Mouse (Mus musculus) small intestine, adult 2 months (tissue): ENCODE data around the gene Cdc73. TPM values are rescaled to one million over a fixed set of nuclear protein-coding genes. Genes with fewer than 3 reads are reported as not detected.
"Not testable (repeated sequence)": the region's sequence is repeated elsewhere in the genome, so short reads cannot be mapped to it uniquely, and the experiment has no call there.

Experiments
- H3K27ac ChIP-seq: fragments of 200-500 bp; 2 replicates; pipeline ENCODE4 v1.5.1; 2012; ENCODE audit warnings: low read depth, low read length, control low read depth, inconsistent platforms; ENCODE audit not compliant: insufficient read depth
- H3K27me3 ChIP-seq: fragments of 200-500 bp; 2 replicates; pipeline ENCODE4 v1.6.1; 2012; ENCODE audit warnings: mild to moderate bottlenecking, moderate library complexity, low read length, inconsistent platforms; ENCODE audit not compliant: control insufficient read depth, insufficient read depth
- H3K36me3 ChIP-seq: fragments of 200-500 bp; 2 replicates; pipeline ENCODE4 v1.6.1; 2012; ENCODE audit warnings: mild to moderate bottlenecking, low read length, control low read depth, inconsistent platforms; ENCODE audit not compliant: control insufficient read depth, insufficient read depth
- H3K4me1 ChIP-seq: fragments of 200-500 bp; 2 replicates; pipeline ENCODE4 v1.6.1; 2012; ENCODE audit warnings: low read length, inconsistent platforms, mixed read lengths; ENCODE audit not compliant: control insufficient read depth, insufficient read depth, insufficient read length
- H3K4me3 ChIP-seq: fragments of 200-500 bp; 2 replicates; pipeline ENCODE4 v1.5.1; 2012; ENCODE audit warnings: low read depth, mild to moderate bottlenecking, control low read depth, inconsistent platforms, low read length, moderate library complexity
- CTCF ChIP-seq: fragments of 200-500 bp; IDR thresholded peaks from 2 replicates; pipeline ENCODE4 v1.5.1; 2012; ENCODE audit warnings: low read depth, mild to moderate bottlenecking, control low read depth, inconsistent platforms, low read length, moderate library complexity, mixed read lengths; ENCODE audit not compliant: insufficient replicate concordance, insufficient read length; ENCODE audit errors: extremely low read depth
- POLR2A ChIP-seq: fragments of 200-500 bp; IDR thresholded peaks from 2 replicates; pipeline ENCODE4 v1.6.1; 2012; ENCODE audit warnings: low read depth, mild to moderate bottlenecking, control low read depth, inconsistent platforms, low read length, moderate library complexity
- WGBS: fragments of 180-500 bp; shearing (Covaris S2); methylation state at CpG from one replicate; pipeline ENCODE4 v1.1.7; 2018; 5-methylcytosine and 5-hydroxymethylcytosine counted together
- polyA plus RNA-seq: library from polyadenylated mRNA; depleted of rRNA; stranded (reverse); fragments of >200 nt; gene quantifications from 2 replicates; pipeline ENCODE4 v1.2.3, GENCODE M21; 2012

The Cdc73 gene
- polyA plus RNA-seq, 1 experiment = 0.44 TPM

DNA sequence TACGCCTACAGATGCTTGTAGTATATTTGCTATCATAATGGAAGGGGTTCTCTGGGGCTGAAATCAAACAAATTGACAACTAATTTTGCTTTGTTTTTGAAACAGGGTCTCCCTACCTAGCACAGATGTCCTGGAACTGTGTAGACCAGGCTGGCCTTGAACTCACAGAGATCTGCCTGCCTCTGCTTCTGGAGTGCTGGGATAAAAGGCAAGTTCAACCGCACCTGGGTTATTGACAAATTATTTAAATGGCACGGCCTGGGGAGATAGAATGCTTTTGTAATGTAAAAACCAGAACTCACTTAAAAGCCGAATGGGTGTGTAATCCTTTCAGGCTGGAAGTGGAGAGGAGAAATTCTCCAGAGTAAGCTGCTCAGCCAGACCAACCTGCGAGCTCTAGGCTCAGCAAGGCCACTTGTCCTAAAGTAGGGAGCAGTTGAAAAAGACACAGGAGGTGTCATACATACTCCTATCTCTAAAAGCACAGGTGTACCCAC lies 31.3 kb upstream of the Cdc73 start:
- H3K27me3 ChIP-seq = no peaks in the 10 kb centered on the region
- H3K36me3 ChIP-seq = no peaks in the 10 kb centered on the region
- H3K4me3 ChIP-seq = no peak overlapping the region
- TF ChIP-seq POLR2A (no peak), CTCF (no peak)
- WGBS = 77% methylated on average over 5 of the region's 5 CpGs
- H3K4me1 ChIP-seq = no peaks in the 10 kb centered on the region
- H3K27ac ChIP-seq = no peak overlapping the region

DNA sequence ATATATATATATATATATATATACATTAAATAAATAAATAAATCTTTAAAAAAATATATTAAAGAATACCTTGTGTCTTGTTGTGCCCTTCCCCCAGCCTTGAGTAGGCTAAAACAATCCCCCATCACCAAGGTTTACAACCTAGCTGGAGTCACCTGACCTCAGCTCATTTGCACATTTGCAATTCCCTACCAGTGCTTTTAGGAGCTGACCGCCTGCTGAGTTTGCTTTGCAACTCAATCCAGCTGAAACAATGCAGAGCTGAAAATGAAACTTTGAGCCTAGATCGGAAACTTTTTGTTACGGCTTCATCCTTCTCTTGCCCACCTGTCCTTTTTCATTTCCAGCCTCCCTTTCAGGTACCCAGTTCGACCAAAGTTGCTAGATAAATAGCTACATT lies 29.0 kb upstream of the Cdc73 start:
- no peaks in the 10 kb centered on the region for H3K27me3 ChIP-seq
- no peaks in the 10 kb centered on the region for H3K4me1 ChIP-seq
- no peak overlapping the region for H3K4me3 ChIP-seq
- WGBS = 70% methylated on average over 4 of the region's 4 CpGs
- H3K36me3 ChIP-seq = no peaks in the 10 kb centered on the region
- TF ChIP-seq POLR2A = no peak
- no peak for TF ChIP-seq CTCF
- no peak overlapping the region for H3K27ac ChIP-seq

DNA sequence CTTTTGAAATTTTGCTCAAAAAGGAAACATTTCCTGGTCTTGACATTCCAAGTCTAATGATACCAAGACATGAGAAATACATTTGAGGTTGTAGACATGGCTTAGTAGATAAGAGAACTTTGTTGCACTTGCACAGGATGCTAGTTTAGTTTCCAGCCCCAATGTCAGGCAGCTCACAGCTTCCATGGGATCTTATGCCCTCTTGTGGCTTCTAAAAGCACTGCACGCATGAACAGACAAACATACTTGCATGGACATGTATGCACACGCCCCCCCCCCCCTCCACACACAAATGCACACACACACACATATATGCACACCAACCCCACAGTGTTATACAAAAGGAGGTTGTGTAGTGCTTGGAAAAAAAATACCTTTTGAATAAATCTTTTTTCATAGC lies 28.2 kb upstream of the Cdc73 start:
- no peak overlapping the region for H3K27ac ChIP-seq
- 66% methylated on average over 2 of the region's 2 CpGs for WGBS
- no peak overlapping the region for H3K4me3 ChIP-seq
- no peaks in the 10 kb centered on the region for H3K36me3 ChIP-seq
- TF ChIP-seq POLR2A (no peak), CTCF (peak; percentile 5; the same call in 1 of the 2 replicates)
- no peaks in the 10 kb centered on the region for H3K4me1 ChIP-seq
- no peaks in the 10 kb centered on the region for H3K27me3 ChIP-seq

GRCm38 (mm10) chr1:143727701-143728445 lies 25.2 kb upstream of the Cdc73 start:
- H3K27ac ChIP-seq = no peak overlapping the region
- WGBS = 31% methylated on average over 9 of the region's 9 CpGs
- TF ChIP-seq CTCF (no peak), POLR2A (no peak)
- no peaks in the 10 kb centered on the region for H3K27me3 ChIP-seq
- no peak overlapping the region for H3K4me3 ChIP-seq
- no peaks in the 10 kb centered on the region for H3K36me3 ChIP-seq
- H3K4me1 ChIP-seq = no peaks in the 10 kb centered on the region

DNA sequence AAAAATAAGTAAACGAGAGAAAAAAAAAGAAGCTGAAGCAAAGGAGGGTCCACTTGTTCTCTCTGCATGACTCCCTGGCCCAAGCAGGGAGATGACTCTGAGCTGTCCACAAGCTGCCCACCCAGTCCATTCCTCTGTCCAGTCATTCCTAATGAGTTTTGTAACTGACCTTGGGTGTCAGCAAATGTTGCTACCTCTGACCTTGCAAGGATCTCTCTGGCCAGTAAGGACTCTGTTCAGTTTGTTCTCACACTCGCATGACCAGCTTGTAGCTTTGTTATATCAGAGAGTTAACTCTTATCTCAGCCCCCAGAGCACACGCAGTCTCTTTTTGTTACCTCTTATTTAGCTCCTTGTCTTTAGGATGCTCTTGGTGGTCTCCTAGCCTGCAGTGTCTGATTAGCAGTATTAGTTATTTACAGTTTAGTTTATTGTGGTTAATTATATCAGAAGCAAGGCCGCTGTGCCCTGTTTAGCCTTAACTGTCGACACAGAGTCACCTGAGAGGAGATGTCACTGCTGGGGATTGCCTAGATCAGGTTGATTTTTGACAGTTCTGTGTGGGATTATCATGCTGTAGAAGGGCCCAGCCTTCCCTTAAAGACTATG lies 21.9 kb upstream of the Cdc73 start:
- Histone ChIP-seq H3K4me3 (no peak overlapping the region), H3K27me3 (no peaks in the 10 kb centered on the region), H3K4me1 (no peaks in the 10 kb centered on the region), H3K27ac (no peak overlapping the region), H3K36me3 (no peaks in the 10 kb centered on the region)
- 79% methylated on average over 5 of the region's 5 CpGs for WGBS
- TF ChIP-seq CTCF (no peak), POLR2A (no peak)

DNA sequence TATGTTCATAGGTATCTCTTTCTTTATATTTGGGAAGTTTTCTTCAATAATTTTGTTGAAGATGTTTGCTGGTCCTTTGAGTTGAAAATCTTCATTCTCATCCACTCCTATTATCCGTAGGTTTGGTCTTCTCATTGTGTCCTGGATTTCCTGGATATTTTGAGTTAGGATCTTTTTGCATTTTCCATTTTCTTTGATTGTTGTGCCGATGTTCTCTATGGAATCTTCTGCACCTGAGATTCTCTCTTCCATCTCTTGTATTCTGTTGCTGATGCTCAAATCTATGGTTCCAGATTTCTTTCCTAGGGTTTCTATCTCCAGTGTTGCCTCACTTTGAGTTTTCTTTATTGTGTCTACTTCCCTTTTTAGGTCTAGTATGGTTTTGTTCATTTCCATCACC lies 13.3 kb upstream of the Cdc73 start, which contains the start of gene Glrx2:
TSS of gene Glrx2 (plus strand) at position 301 of the 400 bp plus-strand sequence.
- not testable (repeated sequence) for H3K27me3 ChIP-seq
- no CpG with 5 or more reads among the region's 2 CpGs for WGBS

DNA sequence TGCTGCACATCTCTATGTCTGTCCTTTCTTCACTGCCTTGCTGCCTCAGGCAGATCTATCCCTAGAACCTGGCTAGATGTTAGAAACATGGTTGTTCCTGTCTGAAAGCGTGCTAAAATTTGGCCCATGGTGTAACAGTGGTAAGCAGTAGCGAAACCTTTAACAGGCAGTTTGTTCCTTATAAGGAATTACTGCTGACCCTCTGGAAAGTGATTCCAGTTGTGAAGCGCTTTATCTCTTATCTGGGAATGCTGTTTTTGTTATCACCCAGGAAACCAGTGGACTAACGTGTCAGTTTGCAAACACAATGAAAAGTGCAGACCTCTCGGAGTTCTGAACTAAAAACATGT lies 7.9 kb upstream of the Cdc73 start:
- no peak for TF ChIP-seq CTCF
- no peak for TF ChIP-seq POLR2A
- Histone ChIP-seq H3K27me3 (no peaks in the 10 kb centered on the region), H3K27ac (no peak overlapping the region), H3K4me3 (no peak overlapping the region), H3K4me1 (no peaks in the 10 kb centered on the region), H3K36me3 (no peaks in the 10 kb centered on the region)
- WGBS = 39% methylated on average over 5 of the region's 5 CpGs

More for the DNA sequence above, 13.3 kb upstream of the Cdc73 start, which contains the start of gene Glrx2:
- not testable (repeated sequence) for H3K4me1 ChIP-seq, H3K4me3 ChIP-seq, H3K36me3 ChIP-seq, H3K27ac ChIP-seq
